Mouse (Mus musculus): ENCODE measurements around the gene Abcc3. TPM values are rescaled to one million over a fixed set of nuclear protein-coding genes. Genes with fewer than 3 reads are reported as not detected.

The Abcc3 gene
- polyA plus RNA-seq, 1 experiment from 2014 or later, result 0.48 TPM

DNA sequence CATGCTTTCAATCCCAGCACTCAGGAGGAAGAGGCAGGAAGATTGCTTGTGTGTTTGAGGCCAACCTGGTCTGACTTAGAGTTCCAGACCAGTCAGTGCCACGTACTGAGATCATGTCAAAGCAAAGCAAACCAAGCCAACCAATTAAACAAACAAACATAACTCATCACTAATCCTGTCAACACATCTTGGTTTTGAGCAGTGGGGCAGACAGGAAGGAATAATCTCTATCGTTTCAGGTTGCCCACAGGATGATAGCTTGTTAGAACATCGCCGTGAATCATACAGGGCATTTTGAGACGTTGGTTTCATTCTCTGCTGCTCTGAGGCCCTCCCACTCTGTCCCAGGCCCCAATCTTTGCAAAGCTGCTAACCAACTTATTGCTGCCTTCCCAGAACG is 22.8 kb downstream of the Abcc3 start:
- peaks cover 5% of the 10 kb centered on the region; the same call in 1 of the 2 replicates for H3K9me3 ChIP-seq
- no peaks in the 10 kb centered on the region for H3K36me3 ChIP-seq
- peaks cover 14% of the 10 kb centered on the region; the same call in 1 of the 2 replicates for H3K27me3 ChIP-seq (ENCODE audit: insufficient read depth, poor library complexity, severe bottlenecking)
- H3K27ac ChIP-seq, result no peak overlapping the region
- DNase-seq (ENCODE audit: low spot score), result no peak
- H3K4me1 ChIP-seq (replicated peaks), result peaks cover 20% of the 10 kb centered on the region
- no peak overlapping the region for H3K4me3 ChIP-seq
- WGBS, result 83% methylated on average over 6 of the region's 6 CpGs

DNA sequence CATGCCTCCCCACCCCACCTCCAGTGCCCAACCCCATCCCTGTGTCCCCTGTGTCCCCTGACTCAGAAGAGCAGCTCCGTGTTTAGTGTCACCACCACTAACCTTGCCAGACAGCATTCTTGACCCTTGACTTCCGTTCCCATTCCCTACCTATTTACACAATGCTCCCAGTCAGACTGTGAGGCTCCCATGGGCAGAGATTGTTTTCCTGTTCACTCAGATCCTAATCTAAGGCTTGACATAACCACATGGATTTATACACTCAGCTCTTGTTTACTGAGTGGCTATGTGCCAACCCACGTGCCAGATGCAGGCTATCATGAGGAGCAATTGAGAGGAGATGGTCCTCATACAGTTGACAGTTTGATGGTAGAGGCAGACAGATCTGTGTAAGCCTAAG is 27.5 kb downstream of the Abcc3 start:
- H3K27me3 ChIP-seq (ENCODE audit: insufficient read depth, poor library complexity, severe bottlenecking), result peaks cover 3% of the 10 kb centered on the region; the same call in 1 of the 2 replicates
- whole genome bisulfite sequencing, result 72% methylated on average over 3 of the region's 3 CpGs
- H3K4me1 ChIP-seq (replicated peaks), result peaks cover 5% of the 10 kb centered on the region; the same call in 1 of the 2 replicates
- H3K9me3 ChIP-seq, result peaks cover 5% of the 10 kb centered on the region; the same call in 1 of the 2 replicates
- no peak for DNase-seq (ENCODE audit: low spot score)
- no peak overlapping the region for H3K4me3 ChIP-seq
- H3K36me3 ChIP-seq, result no peaks in the 10 kb centered on the region
- no peak overlapping the region for H3K27ac ChIP-seq

DNA sequence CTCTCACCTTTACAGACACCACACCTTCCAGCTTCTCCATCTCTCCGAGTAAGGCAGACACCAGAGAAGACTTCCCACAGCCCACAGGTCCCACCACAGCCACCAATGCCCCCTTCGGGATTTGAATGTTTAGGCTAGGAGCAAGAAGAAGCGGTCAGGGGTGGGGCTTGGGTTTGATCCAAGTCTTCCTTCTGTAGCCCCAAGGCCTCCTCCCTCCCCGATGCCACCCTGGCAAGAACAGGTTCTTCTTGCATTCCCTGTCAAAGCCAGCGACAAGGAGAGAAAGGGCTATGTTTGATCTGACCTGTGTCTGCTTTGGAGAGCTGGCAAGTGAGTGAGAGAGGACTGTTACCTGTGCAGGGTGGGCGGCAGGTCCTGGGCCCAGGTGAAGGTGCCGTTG is 29.1 kb downstream of the Abcc3 start:
- peaks cover 5% of the 10 kb centered on the region; the same call in 1 of the 2 replicates for H3K9me3 ChIP-seq
- WGBS, result 85% methylated on average over 7 of the region's 7 CpGs

DNA sequence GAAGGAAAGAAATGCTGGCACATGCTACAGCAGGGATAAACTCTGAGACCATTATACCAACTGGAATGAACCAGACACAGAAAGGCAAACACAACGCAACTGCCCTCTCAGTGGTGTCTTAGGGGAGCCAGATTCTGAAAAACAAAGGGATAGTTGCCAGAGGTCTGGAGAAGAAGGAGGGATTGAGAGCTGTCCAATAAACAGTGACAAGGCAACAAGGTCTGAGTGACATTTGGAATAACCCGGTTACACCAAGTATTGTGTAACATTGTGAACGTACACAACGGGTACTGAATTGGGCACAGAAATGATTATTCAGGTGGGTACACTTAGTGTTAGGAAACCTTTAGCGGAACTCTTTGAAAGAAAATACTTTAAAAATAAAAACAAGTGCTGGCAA is 30.7 kb downstream of the Abcc3 start:
- 0 out of 2 replicates have a peak, but pooled peaks cover 3% of the 10 kb centered on the region for H3K4me1 ChIP-seq (replicated peaks)
- H3K4me3 ChIP-seq, result no peak overlapping the region
- no peak for DNase-seq (ENCODE audit: low spot score)
- 91% methylated on average over 5 of the region's 5 CpGs for WGBS
- no peak overlapping the region for H3K27ac ChIP-seq
- peaks cover 4% of the 10 kb centered on the region; the same call in 1 of the 2 replicates for H3K27me3 ChIP-seq (ENCODE audit: insufficient read depth, poor library complexity, severe bottlenecking)
- peaks cover 5% of the 10 kb centered on the region; the same call in 1 of the 2 replicates for H3K9me3 ChIP-seq
- H3K36me3 ChIP-seq, result no peaks in the 10 kb centered on the region

More for the DNA sequence above, 29.1 kb downstream of the Abcc3 start:
- no peak overlapping the region for H3K27ac ChIP-seq
- no peak for DNase-seq (ENCODE audit: low spot score)
- 0 out of 2 replicates have a peak, but pooled peaks cover 3% of the 10 kb centered on the region for H3K4me1 ChIP-seq (replicated peaks)
- no peak overlapping the region for H3K4me3 ChIP-seq
- no peaks in the 10 kb centered on the region for H3K36me3 ChIP-seq
- H3K27me3 ChIP-seq (ENCODE audit: insufficient read depth, poor library complexity, severe bottlenecking), result peaks cover 3% of the 10 kb centered on the region; the same call in 1 of the 2 replicates

DNA sequence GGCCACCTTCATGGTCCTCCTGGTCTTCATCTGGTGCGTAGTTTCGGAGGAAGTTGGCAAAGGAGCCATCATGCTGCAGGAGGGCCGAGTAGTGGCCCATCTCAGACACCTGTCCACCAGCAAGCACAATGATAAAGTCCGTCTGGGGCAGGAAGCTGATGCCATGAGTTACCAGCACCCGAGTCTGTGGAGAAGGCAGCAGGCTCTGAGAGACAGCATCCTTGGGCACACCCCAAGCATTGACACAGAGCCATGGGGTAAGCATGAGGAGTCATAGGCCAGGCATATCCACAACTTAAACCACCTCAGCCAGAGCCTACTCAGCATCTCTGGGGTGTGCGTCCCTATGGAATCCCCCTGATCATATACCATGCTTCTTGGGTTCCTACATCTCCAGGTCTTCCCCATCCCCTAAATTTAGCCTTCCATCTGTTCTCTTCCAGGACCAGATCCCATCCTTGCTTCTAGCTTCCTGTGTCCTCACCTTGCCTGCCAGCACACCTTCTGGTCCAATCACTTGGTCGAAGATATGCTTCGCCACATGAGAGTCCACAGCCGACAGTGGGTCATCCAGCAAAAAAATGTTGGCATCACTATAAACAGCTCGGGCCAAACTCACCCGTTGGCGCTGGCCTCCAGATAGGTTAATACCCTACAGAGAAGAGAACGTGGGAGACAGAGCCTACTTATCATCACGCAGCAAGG is 31.5 kb downstream of the Abcc3 start:
- 0 out of 2 replicates have a peak, but pooled peaks cover 3% of the 10 kb centered on the region for H3K4me1 ChIP-seq (replicated peaks)
- H3K27me3 ChIP-seq (ENCODE audit: insufficient read depth, poor library complexity, severe bottlenecking), result peaks cover 9% of the 10 kb centered on the region; the same call in 1 of the 2 replicates
- H3K36me3 ChIP-seq, result no peaks in the 10 kb centered on the region
- WGBS, result 94% methylated on average over 14 of the region's 14 CpGs
- DNase-seq (ENCODE audit: low spot score), result no peak
- peaks cover 5% of the 10 kb centered on the region; the same call in 1 of the 2 replicates for H3K9me3 ChIP-seq
- no peak overlapping the region for H3K27ac ChIP-seq
- H3K4me3 ChIP-seq, result no peak overlapping the region

DNA sequence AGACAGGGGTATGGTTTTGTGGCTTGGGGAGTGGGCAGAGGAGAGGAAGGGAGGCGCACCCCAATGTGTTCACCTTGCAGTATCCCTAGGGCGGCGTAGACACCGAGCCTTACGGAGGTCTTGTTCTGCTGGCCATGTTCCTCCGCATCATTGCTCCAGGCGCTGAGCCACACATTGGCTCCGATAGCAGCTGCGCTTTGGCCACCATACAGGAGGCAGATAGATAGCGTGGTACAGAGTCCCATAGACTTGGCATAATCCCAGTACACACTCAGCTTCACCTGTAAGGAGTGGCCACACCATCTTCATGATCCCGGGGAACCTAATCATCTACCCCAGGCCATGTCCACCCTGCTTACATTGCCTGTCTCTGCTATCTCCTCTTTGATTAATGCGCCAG is 33.6 kb downstream of the Abcc3 start:
- no peaks in the 10 kb centered on the region for H3K36me3 ChIP-seq
- H3K4me3 ChIP-seq, result no peak overlapping the region
- peaks cover 9% of the 10 kb centered on the region; the same call in 1 of the 2 replicates for H3K27me3 ChIP-seq (ENCODE audit: insufficient read depth, poor library complexity, severe bottlenecking)
- no peak for DNase-seq (ENCODE audit: low spot score)
- H3K27ac ChIP-seq, result no peak overlapping the region
- H3K9me3 ChIP-seq, result no peaks in the 10 kb centered on the region
- 97% methylated on average over 12 of the region's 12 CpGs for WGBS
- no peaks in the 10 kb centered on the region for H3K4me1 ChIP-seq (replicated peaks)

DNA sequence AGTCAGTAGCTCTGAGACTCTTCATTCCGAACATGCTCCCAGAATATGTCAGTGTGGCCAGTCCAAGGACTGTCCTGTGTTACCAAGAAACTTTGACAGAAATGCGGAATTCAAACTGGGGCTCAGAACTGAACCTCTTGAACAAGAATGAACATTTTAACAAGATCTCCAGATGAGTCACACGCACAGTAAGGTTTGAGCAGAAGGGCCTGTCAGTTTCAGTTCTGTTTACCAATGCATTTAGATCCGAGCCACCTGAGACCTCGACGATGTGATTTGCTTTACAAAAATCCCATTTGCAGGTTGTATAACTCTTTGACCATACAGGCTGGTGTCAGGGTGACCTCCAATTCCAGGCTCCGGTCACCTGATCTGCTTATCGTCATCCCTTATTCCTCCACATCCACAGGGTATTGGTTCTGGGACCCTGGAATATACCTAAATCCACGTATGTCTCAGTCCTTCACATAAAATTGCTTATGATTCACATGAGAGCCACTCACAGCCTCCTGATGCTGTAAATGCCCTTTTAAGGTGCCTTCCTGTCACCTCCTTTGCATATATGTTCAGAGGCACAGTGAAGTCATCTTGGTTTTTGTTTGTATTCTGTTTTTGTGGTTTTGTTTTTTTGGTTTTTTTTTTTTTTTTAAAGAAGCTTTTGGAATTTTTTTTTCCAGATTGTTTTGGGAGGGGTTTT is 37.1 kb downstream of the Abcc3 start:
- Histone ChIP-seq H3K9me3 (no peaks in the 10 kb centered on the region), H3K27ac (no peak overlapping the region)
- WGBS, result 92% methylated on average over 9 of the region's 9 CpGs

DNA sequence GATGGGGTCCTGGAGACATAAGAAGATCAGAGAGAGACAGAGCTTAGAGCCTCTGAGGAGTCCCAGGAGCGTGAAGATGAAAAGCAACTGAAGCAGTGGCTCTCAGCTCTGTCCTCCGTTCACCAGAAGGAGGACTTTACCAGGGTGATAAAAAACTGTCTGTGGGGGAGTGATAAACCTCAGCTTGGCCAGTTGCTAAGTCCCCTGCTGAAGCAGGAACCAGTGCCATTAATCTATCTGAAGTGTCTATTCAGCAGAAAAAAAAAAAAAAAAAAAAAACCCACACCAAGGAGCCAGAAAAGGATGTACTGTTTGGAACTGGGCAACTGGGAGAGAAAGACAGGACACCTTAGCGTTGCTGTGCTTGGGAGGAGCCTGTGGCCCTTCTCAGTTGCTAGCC is 41.7 kb downstream of the Abcc3 start:
- Histone ChIP-seq H3K27me3 (ENCODE audit: insufficient read depth, poor library complexity, severe bottlenecking) (peaks cover 23% of the 10 kb centered on the region), H3K4me3 (no peak overlapping the region), H3K27ac (no peak overlapping the region), H3K9me3 (no peaks in the 10 kb centered on the region), H3K4me1 (replicated peaks) (peaks cover 14% of the 10 kb centered on the region; the same call in 1 of the 2 replicates), H3K36me3 (no peaks in the 10 kb centered on the region)
- 45% methylated on average over 3 of the region's 3 CpGs for WGBS
- DNase-seq (ENCODE audit: low spot score), result no peak

More for the DNA sequence above, 37.1 kb downstream of the Abcc3 start:
- no peak for DNase-seq (ENCODE audit: low spot score)
- H3K27me3 ChIP-seq (ENCODE audit: insufficient read depth, poor library complexity, severe bottlenecking), result peaks cover 24% of the 10 kb centered on the region
- peaks cover 9% of the 10 kb centered on the region; the same call in 1 of the 2 replicates for H3K4me1 ChIP-seq (replicated peaks)
- no peak overlapping the region for H3K4me3 ChIP-seq
- no peaks in the 10 kb centered on the region for H3K36me3 ChIP-seq

DNA sequence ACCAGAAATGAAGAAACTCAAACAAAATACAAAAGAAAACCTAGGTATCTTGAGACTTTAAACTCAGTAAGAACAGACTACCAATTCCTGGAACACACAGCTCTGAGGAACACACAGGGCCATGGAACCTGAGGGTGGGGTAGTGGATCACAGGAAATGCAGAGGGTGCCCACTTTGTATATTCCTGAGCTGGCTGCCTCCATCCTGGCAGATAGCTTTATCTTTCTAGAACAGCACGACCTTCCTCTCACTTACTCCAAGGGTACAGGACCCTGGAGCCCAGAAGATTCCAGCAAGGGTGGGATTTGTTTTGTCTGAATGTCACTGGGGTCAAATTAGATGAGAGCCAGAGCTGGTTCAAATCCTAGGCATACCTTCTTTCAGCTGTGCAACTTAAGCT is 42.5 kb downstream of the Abcc3 start:
- no peak overlapping the region for H3K27ac ChIP-seq
- H3K4me1 ChIP-seq (replicated peaks), result peaks cover 14% of the 10 kb centered on the region; the same call in 1 of the 2 replicates
- H3K27me3 ChIP-seq (ENCODE audit: insufficient read depth, poor library complexity, severe bottlenecking), result peaks cover 28% of the 10 kb centered on the region
- H3K9me3 ChIP-seq, result no peaks in the 10 kb centered on the region
- DNase-seq (ENCODE audit: low spot score), result no peak
- H3K36me3 ChIP-seq, result no peaks in the 10 kb centered on the region
- no peak overlapping the region for H3K4me3 ChIP-seq
- 78% methylated on average over 1 of the region's 1 CpGs for WGBS

DNA sequence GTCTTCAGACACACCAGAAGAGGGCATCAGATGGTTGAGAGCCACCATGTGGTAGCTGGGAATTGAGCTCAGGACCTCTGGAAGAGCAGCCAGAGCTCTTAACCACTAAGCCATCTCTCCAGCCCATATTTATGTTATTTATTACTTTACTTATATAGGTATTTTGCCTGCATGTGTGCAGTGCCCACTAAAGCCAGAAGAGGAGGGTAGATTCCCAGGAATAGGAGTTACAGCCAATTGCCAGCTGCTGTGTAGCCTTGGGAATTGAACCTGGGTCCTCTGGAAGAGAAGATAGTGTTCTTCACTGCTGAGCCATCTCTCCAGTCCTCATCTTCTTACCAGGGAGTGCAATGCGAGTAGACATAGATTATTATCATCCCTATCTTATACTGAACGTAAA is 43.0 kb downstream of the Abcc3 start:
- Histone ChIP-seq H3K4me3 (no peak overlapping the region), H3K27me3 (ENCODE audit: insufficient read depth, poor library complexity, severe bottlenecking) (peaks cover 33% of the 10 kb centered on the region), H3K9me3 (no peaks in the 10 kb centered on the region), H3K4me1 (replicated peaks) (peaks cover 14% of the 10 kb centered on the region), H3K27ac (no peak overlapping the region), H3K36me3 (no peaks in the 10 kb centered on the region)
- DNase-seq (ENCODE audit: low spot score), result no peak
- WGBS, result 81% methylated on average over 2 of the region's 2 CpGs

DNA sequence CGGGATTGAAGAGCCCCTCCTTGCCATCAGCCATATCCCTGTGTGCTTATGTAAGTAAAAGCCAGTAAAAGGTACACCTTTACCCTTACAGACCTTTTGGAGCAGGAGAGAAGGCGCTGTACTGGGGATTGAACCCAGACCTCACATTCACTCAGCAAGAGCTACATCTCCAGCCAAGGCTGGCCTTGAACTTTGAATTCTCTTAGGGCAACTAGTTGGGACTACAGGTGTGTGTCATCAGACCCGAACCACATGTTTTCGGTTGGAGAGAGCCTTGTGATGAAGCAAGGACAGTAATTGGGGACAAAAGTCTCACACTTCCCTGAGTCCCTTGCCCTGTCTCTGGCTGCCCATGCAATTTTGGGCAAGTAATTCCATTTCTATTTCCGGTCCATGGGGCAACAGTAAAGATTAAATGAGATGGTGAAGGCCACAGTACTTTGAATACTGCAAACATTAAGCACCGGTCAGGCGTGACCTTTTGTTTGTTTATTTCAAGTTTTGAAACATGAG is 45.7 kb downstream of the Abcc3 start:
- Histone ChIP-seq H3K4me3 (no peak overlapping the region), H3K36me3 (no peaks in the 10 kb centered on the region), H3K9me3 (no peaks in the 10 kb centered on the region), H3K27me3 (ENCODE audit: insufficient read depth, poor library complexity, severe bottlenecking) (peaks cover 28% of the 10 kb centered on the region), H3K4me1 (replicated peaks) (peaks cover 40% of the 10 kb centered on the region), H3K27ac (no peak overlapping the region)
- WGBS, result 89% methylated on average over 7 of the region's 7 CpGs
- no peak for DNase-seq (ENCODE audit: low spot score)

DNA sequence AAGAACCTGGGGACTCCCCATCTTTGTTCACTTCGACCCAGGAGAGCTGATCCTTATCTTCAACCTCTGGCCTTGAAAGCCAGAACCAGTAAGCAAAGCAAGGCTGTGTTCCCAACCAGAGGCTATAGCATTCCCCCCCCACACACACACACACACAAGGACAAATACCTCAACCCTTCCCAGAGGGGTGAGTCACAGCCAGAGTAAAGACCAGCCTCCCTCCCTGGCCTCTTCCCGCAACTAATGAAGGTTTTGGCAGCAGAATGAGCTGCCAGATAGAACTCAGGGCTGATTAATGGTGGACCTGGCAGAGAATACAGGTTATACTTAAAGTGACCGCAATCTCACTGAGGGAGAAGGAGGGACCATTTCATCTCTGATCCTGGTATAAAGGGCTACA is 46.2 kb downstream of the Abcc3 start:
- no peaks in the 10 kb centered on the region for H3K36me3 ChIP-seq
- H3K9me3 ChIP-seq, result no peaks in the 10 kb centered on the region
- no peak for DNase-seq (ENCODE audit: low spot score)
- peaks cover 41% of the 10 kb centered on the region for H3K4me1 ChIP-seq (replicated peaks)
- H3K27ac ChIP-seq, result no peak overlapping the region
- no peak overlapping the region for H3K4me3 ChIP-seq
- 75% methylated on average over 3 of the region's 3 CpGs for WGBS
- H3K27me3 ChIP-seq (ENCODE audit: insufficient read depth, poor library complexity, severe bottlenecking), result peaks cover 23% of the 10 kb centered on the region

DNA sequence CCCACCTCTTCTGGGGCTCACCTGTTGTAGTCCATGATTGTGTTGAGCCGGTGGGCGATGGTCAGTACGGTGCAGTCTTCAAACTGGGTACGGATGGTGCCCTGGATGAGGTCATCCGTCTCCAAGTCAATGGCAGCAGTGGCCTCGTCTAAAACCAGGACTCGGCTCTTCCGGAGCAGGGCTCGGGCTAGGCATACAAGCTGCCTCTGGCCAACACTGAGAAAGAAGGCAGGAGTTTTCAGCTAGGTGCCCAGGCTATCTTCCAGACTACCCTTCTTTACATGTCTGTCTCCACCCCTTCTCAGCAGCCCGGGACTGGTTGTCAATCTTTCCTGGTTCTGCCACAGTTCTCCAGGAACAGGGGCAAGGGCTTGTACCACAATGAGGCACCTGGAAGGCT is 46.9 kb downstream of the Abcc3 start:
- H3K4me3 ChIP-seq, result no peak overlapping the region
- H3K4me1 ChIP-seq (replicated peaks), result peaks cover 44% of the 10 kb centered on the region
- DNase-seq (ENCODE audit: low spot score), result no peak
- peaks cover 23% of the 10 kb centered on the region; the same call in 1 of the 2 replicates for H3K27me3 ChIP-seq (ENCODE audit: insufficient read depth, poor library complexity, severe bottlenecking)
- 0 out of 2 replicates have a peak, but pooled peaks cover 3% of the 10 kb centered on the region for H3K36me3 ChIP-seq
- no peak overlapping the region for H3K27ac ChIP-seq
- WGBS, result 86% methylated on average over 10 of the region's 10 CpGs
- no peaks in the 10 kb centered on the region for H3K9me3 ChIP-seq
